Mouse (Mus musculus): Measurements from ENCODE around the gene Bcdin3d. TPM values are rescaled to one million over a fixed set of nuclear protein-coding genes. Genes with fewer than 3 reads are reported as not detected.
A peak's percentile ranks its signal among the peaks of the same experiment; 100 is the strongest.

The Bcdin3d gene
- polyA plus RNA-seq, 1 experiment from 2014 or later, result 15.0 TPM

DNA sequence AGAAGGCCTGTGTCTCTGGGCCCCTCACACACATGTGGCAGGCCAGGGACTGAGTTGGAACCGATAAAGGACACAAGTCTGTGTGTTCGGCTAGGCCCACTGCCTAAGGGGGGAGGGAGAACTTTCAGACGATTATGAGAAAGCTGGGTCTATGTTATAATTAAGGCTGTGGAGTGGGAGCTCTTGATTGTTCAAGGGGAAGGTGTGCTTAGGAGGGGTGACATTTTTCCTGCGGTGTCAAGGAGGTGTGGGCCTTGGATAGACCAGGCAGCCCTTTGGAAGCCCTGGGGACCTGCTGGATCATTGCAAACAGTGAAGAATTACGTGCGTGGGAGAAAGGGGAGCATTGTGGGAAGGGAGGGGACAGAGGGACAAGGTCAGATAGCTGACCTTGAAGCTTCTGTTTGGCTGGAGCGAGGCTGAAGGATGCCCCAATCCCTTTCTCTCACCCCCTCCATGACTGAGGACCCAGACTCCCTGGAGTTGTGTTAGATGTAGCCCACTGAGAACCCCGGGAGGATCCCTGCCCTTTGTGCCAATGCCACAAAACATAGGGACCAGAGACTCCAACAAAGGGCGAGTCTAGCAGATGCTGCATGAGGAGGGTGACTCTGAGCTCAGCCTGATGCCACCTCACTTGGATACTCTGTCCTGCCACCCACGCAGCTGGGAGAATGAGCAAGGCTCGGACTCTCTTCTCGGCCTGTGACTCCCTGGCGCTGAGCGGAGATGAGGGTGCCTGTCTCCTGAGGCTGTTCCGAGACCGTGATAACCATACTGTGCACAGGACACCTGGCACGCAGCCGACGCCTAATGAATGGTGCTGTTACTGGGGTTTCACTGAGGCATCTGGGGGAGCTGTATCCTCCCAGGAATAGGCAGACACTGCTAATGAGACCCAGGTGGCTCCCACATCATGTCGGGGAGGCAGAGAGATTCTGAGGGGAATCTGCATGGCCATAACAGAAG is 27.0 kb upstream of the Bcdin3d start:
- H3K27ac ChIP-seq, result peak overlapping the region; percentile 41
- no peaks in the 10 kb centered on the region for H3K36me3 ChIP-seq
- H3K4me3 ChIP-seq, result no peak overlapping the region
- no peak overlapping the region for H3K4me2 ChIP-seq
- 69% methylated on average over 20 of the region's 20 CpGs for WGBS
- no peak overlapping the region for H3K9ac ChIP-seq
- no peaks in the 10 kb centered on the region for H3K9me3 ChIP-seq
- peaks cover 82% of the 10 kb centered on the region for H3K4me1 ChIP-seq
- no peaks in the 10 kb centered on the region for H3K27me3 ChIP-seq
- no peak for ATAC-seq (ENCODE audit: borderline replicate concordance, extremely low read depth, low FRiP score, low TSS enrichment)

DNA sequence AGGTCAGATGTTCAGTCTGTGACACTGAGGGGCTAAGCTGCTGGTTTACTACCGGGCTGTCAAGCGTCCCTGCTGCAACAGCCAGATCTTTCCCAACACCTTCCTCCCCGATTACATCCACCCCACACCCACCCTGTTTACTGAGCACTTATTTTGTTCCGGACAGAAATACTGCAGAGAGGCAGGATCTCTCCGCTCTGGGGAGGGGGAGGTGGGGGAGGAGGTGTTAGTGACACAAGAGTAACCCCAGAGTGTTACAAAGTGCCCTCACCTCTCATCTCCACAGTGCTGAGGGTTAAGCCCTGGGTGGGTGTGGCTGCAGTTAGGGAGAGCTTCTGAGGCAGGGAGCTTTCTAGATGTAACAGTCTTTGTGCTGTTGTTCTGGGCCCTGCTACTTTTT is 25.8 kb upstream of the Bcdin3d start:
- no peak overlapping the region for H3K4me3 ChIP-seq
- 9% methylated on average over 5 of the region's 5 CpGs for WGBS
- no peaks in the 10 kb centered on the region for H3K9me3 ChIP-seq
- peaks cover 70% of the 10 kb centered on the region for H3K4me1 ChIP-seq
- ATAC-seq (ENCODE audit: borderline replicate concordance, extremely low read depth, low FRiP score, low TSS enrichment), result no peak
- H3K9ac ChIP-seq, result no peak overlapping the region
- no peak overlapping the region for H3K27ac ChIP-seq
- no peaks in the 10 kb centered on the region for H3K36me3 ChIP-seq
- no peaks in the 10 kb centered on the region for H3K27me3 ChIP-seq
- no peak overlapping the region for H3K4me2 ChIP-seq

DNA sequence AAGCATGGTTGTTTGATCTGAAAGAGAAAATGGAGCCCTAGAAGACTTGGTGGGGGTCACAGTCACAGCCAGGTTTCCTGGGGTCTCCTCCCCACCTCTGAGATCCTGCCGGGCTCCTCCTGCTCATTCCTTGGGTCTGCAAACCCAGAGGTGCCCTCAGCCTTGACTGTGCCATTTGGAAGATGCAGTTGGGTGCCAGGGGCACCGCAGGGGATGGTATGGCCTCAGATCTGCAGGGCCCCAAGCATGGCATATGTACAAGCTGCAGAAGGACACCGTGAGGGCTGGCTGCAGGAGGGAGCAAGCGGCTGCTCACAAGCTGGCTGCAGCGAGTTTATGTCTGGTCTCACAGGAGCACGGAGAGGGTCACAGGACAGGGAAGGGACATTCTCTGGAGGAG is 25.2 kb upstream of the Bcdin3d start:
- WGBS, result 39% methylated on average over 6 of the region's 6 CpGs
- H3K27ac ChIP-seq, result no peak overlapping the region
- H3K4me3 ChIP-seq, result no peak overlapping the region
- no peaks in the 10 kb centered on the region for H3K9me3 ChIP-seq
- H3K36me3 ChIP-seq, result no peaks in the 10 kb centered on the region
- no peak overlapping the region for H3K4me2 ChIP-seq
- ATAC-seq (ENCODE audit: borderline replicate concordance, extremely low read depth, low FRiP score, low TSS enrichment), result no peak
- no peaks in the 10 kb centered on the region for H3K27me3 ChIP-seq
- peaks cover 64% of the 10 kb centered on the region for H3K4me1 ChIP-seq
- no peak overlapping the region for H3K9ac ChIP-seq

DNA sequence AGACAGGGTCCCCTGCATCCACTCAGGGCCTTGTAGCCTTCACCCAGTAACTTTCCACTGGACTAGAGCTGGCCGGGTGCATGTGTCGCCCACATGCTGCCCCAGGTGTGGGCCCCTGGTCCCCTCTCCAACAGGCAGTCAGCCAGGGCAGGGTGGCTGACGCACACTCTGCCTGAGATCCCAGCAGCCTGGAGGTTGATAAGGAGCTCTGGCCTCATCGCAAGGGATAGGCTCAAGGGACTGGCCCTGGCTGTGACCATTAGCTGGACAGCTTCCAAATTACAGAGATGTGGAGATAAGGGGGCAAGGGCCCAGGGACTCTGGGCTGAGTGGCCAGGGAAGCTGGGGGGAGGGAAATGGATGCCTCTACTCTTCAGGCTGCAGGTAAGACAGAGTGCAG is 24.3 kb upstream of the Bcdin3d start:
- ATAC-seq (ENCODE audit: borderline replicate concordance, extremely low read depth, low FRiP score, low TSS enrichment), result no peak
- Histone ChIP-seq H3K9me3 (no peaks in the 10 kb centered on the region), H3K36me3 (no peaks in the 10 kb centered on the region), H3K4me1 (peaks cover 56% of the 10 kb centered on the region), H3K4me2 (peak overlapping the region; percentile 9; the same call in 1 of the 2 replicates), H3K9ac (no peak overlapping the region), H3K27me3 (no peaks in the 10 kb centered on the region), H3K4me3 (no peak overlapping the region), H3K27ac (peak overlapping the region; percentile 85)
- 30% methylated on average over 4 of the region's 4 CpGs for whole genome bisulfite sequencing

DNA sequence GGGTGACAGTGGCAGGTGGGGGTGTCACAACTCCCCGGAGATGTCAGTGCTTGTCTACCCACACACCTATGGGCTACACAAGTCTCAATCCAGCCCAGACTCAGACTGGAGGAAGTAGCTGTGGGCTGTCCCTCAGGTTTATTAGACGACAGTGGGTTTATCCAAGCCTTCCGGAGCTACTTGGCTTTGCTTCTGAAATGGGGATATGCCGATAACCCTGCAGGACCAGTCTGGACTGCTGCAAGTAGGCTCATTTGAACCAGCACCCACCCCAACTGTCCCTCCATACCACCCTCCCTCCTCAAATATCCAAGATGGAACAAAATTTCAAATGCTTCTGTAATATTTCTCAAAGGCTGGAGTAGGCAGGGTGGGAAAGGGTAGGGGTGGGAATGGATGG is 23.8 kb upstream of the Bcdin3d start:
- no peak for ATAC-seq (ENCODE audit: borderline replicate concordance, extremely low read depth, low FRiP score, low TSS enrichment)
- Histone ChIP-seq H3K9me3 (no peaks in the 10 kb centered on the region), H3K9ac (no peak overlapping the region), H3K27ac (peak overlapping the region; percentile 85), H3K36me3 (no peaks in the 10 kb centered on the region), H3K4me1 (peaks cover 55% of the 10 kb centered on the region), H3K27me3 (no peaks in the 10 kb centered on the region), H3K4me3 (no peak overlapping the region), H3K4me2 (peak overlapping the region; percentile 16; the same call in 1 of the 2 replicates)
- 40% methylated on average over 4 of the region's 4 CpGs for WGBS

DNA sequence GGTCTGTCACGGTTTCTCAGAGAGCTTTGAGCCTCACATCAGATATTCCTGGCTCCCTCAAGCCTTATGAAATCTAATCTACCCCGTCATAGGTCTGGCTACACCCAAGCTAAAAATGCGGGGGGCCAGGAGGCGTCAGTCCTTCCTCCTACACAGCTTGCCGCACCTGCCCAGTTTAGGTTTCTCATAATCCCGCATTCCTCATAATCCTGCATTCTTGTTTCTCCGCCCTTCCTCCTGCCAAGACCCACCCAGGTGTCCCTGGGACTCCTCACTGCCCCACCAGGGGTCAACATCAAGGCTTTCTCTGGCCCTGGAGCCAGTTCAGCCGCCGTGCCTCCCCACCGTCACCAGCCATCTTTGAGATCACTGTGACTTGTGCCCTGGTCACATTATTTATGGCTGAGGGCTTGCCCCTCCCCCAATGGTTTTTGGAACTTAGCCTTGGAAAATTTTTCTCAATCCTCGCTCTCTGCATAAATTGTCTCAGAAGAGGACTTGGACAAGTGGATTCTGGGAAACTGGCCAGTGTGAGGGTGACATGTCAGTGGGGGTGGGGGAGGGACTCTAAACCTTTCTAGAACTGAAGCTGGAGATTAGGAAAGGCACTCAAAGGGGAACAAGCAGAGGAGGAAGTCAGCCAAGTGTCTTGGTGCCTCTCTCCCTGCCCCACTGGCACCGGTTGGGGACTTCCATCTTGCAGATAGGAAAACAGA is 23.2 kb upstream of the Bcdin3d start:
- Histone ChIP-seq H3K9me3 (no peaks in the 10 kb centered on the region), H3K4me1 (peaks cover 53% of the 10 kb centered on the region), H3K36me3 (no peaks in the 10 kb centered on the region), H3K9ac (no peak overlapping the region), H3K27ac (peak overlapping the region; percentile 85), H3K27me3 (no peaks in the 10 kb centered on the region), H3K4me3 (no peak overlapping the region), H3K4me2 (peak overlapping the region; percentile 38; the same call in 1 of the 2 replicates)
- WGBS, result 31% methylated on average over 12 of the region's 12 CpGs
- ATAC-seq (ENCODE audit: borderline replicate concordance, extremely low read depth, low FRiP score, low TSS enrichment), result peak; percentile 51

DNA sequence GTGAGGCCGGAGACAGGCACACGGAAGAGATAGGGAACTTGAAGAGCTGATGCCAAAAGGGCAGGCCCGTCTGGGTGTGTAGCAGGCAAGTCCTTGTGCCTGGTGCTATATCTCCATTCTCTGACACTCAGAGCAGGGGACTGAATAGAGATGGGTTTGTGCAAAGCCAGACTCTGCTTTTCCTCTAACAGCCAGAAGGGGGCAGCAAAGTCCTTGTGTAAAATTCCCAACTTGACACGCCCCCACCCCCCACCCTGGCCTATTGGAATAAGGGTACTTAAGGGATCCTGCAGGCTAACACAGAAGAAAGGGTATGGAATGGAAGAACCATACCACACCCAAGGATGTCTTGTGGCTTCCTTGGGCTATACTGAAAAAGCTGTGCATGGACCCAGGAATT is 22.5 kb upstream of the Bcdin3d start:
- H3K27me3 ChIP-seq, result peaks cover under 1% of the 10 kb centered on the region; the same call in 1 of the 2 replicates
- no peak overlapping the region for H3K9ac ChIP-seq
- no peaks in the 10 kb centered on the region for H3K9me3 ChIP-seq
- ATAC-seq (ENCODE audit: borderline replicate concordance, extremely low read depth, low FRiP score, low TSS enrichment), result peak; percentile 27
- no peak overlapping the region for H3K4me3 ChIP-seq
- 10% methylated on average over 4 of the region's 4 CpGs for WGBS
- H3K27ac ChIP-seq, result peak overlapping the region; percentile 85
- peak overlapping the region; percentile 38; the same call in 1 of the 2 replicates for H3K4me2 ChIP-seq
- peaks cover 47% of the 10 kb centered on the region for H3K4me1 ChIP-seq
- H3K36me3 ChIP-seq, result no peaks in the 10 kb centered on the region

DNA sequence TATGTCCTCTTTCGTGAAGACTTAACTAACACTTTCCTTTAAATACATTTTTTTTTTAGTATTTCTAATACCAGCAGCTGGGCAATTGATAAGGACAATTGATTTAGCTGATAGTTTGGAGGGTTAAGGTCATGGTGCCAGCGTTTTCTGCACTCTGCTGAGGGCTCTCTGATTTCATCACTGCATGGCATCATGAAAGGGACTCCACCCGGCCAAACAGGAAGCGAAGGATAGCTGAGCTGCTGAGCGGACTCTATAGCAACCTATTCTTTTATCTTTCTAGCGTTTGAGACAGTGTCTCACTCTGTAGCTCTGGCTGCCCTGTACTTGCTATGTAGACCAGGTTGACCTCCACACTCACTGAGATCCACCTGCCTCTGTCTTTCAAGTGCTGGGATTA is 10.2 kb upstream of the Bcdin3d start:
- Histone ChIP-seq H3K36me3 (no peaks in the 10 kb centered on the region), H3K9me3 (no peaks in the 10 kb centered on the region), H3K4me1 (no peaks in the 10 kb centered on the region), H3K27me3 (peaks cover 8% of the 10 kb centered on the region; the same call in 1 of the 2 replicates), H3K4me3 (no peak overlapping the region), H3K9ac (no peak overlapping the region), H3K27ac (no peak overlapping the region), H3K4me2 (no peak overlapping the region)
- 53% methylated on average over 6 of the region's 6 CpGs for WGBS
- no peak for ATAC-seq (ENCODE audit: borderline replicate concordance, extremely low read depth, low FRiP score, low TSS enrichment)

DNA sequence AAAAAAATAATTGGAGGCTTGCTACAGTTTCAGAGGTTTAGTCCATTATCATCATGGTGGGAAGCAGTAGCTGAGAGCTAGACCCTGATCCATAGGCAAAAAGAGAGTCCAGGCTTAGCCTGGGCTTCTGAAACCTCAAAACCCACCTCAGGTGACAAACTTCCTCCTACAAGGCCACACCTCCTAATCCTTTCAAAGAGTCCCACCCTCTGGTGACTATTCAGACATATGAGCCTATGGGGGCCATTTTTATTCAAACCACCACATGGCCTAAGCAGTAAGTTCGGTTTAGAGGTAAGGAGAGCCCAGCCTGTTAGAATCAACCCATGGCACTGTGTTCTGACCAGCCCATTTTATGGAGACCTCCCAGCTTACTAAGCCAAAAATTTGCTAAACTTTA is 1.3 kb upstream of the Bcdin3d start:
- Histone ChIP-seq H3K4me2 (no peak overlapping the region), H3K27me3 (no peaks in the 10 kb centered on the region), H3K36me3 (no peaks in the 10 kb centered on the region), H3K9ac (no peak overlapping the region), H3K4me1 (peaks cover 6% of the 10 kb centered on the region), H3K27ac (no peak overlapping the region), H3K9me3 (no peaks in the 10 kb centered on the region), H3K4me3 (no peak overlapping the region)
- ATAC-seq (ENCODE audit: borderline replicate concordance, extremely low read depth, low FRiP score, low TSS enrichment), result no peak
- whole genome bisulfite sequencing, result 77% methylated on average over 1 of the region's 1 CpGs

DNA sequence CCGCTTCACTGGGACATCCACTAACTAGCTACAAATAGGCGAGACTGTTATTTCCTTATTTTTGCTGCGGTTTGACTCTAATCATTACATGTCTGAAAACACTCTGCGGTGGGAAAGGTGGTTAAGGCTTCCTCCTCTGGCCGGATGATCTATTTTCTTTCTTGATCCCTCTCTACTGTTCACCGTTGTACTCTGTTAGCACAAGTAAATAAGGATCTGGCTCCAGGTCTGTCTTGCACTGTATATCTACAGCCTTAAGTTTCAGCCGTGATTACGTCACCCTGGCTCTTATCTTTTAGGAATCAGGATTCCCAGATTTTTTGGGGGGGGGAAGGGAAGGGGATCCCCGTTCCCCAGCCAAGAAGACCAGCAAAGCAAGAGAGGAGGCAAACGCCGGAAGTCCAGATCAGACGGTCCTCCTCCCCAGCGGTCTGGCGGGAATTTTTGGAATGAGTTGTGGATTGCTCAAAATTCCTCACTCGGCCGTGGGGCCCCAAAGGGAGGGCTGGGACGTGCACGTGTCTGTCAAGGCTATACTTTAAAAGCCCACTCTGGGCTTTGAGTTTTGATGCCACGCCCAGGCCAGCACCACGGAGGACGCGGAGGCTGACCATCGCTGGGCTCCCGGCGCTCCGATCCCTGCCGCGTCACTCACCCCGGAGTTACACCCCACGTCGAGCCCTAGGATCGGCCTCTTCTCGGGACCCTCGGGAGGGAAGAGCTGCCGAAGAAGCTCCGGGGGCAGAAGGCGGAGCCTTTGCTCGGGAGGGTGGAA is 542 bp downstream of the Bcdin3d start:
- Histone ChIP-seq H3K4me3 (peak overlapping the region; percentile 66), H3K4me1 (peaks cover 11% of the 10 kb centered on the region), H3K4me2 (peak overlapping the region; percentile 69), H3K9ac (peak overlapping the region; percentile 72), H3K9me3 (no peaks in the 10 kb centered on the region), H3K27ac (peak overlapping the region; percentile 95), H3K27me3 (no peaks in the 10 kb centered on the region), H3K36me3 (peaks cover 3% of the 10 kb centered on the region; the same call in 1 of the 2 replicates)
- WGBS, result 3% methylated on average over 38 of the region's 38 CpGs
- ATAC-seq (ENCODE audit: borderline replicate concordance, extremely low read depth, low FRiP score, low TSS enrichment), result peak; percentile 87

DNA sequence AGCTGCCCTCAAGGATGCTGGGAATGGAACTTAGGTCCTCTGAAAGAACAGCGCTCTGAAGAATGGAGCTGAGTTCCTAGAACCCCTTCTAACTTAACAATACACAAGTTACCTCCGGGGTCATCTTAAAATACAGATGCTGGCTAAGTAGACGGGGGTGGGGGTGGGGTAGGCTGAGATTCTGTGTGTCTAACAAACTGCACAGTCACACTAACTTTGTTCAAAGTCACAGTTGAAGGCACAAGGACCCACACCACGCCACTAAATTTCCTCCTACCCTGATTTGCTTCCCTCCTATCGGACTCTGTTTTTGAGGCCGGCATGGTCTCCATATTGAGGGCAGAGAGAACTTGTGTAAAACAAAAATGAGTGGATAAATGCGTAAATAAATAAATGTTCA is 1.6 kb downstream of the Bcdin3d start:
- no peak overlapping the region for H3K4me3 ChIP-seq
- ATAC-seq (ENCODE audit: borderline replicate concordance, extremely low read depth, low FRiP score, low TSS enrichment), result no peak
- H3K27ac ChIP-seq, result no peak overlapping the region
- no peaks in the 10 kb centered on the region for H3K9me3 ChIP-seq
- peaks cover 11% of the 10 kb centered on the region for H3K4me1 ChIP-seq
- no peaks in the 10 kb centered on the region for H3K27me3 ChIP-seq
- WGBS, result 86% methylated on average over 7 of the region's 7 CpGs
- peak overlapping the region; percentile 69; the same call in 1 of the 2 replicates for H3K4me2 ChIP-seq
- no peak overlapping the region for H3K9ac ChIP-seq
- H3K36me3 ChIP-seq, result peaks cover 6% of the 10 kb centered on the region; the same call in 1 of the 2 replicates

All from lung, embryonic 15.5 days (tissue).